8 mouse cellular contexts compared by ENCODE assay signal in the genomic region with DNA sequence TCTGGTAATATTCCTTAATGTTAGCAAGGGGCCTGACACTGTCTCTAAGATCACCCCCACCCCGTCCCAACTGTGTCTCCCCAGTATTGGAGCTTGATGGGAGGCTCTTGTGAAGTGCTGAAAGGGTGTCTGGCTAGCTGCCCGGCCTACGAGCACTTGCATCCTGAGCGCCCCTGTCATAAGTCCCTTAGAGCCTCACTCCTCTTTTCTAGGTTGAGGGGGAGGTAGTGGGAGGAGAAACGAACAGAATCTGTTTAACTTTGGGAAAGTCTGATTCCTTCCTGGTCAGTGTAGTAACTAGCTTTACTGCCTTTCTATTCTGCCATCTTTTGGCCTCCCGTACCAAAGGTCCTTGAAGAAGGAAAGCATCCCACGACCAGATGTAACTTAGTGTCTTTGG.
DNase-seq lines count a peak whose midpoint lies in the region; ATAC-seq and TF ChIP-seq lines count a peak whose summit lies in the region.

No protein-coding gene starts in this region.

- no peak overlapping the region for H3K27ac ChIP-seq in MEL (ENCODE audit: control insufficient read depth, low read depth, low read length)
- H3K27ac ChIP-seq in forebrain, embryonic 11.5 days (ENCODE audit: low read depth, low read length): no peak overlapping the region
- no peak overlapping the region; the same call in 1 of the 2 replicates for H3K27ac ChIP-seq in hindbrain, embryonic 12.5 days
- peak overlapping the region; percentile 90 for H3K27ac ChIP-seq in limb, embryonic 14.5 days (replicated peaks; ENCODE audit: low read depth, low read length)

- H3K79me2 ChIP-seq in MEL (ENCODE audit: control insufficient read depth, insufficient read depth, low read length, poor library complexity): no peaks in the 10 kb centered on the region; the same call in 1 of the 2 replicates

- H3K4me1 ChIP-seq in MEL (ENCODE audit: control insufficient read depth in 1 of 2, insufficient read depth in 2 of 2, low read length in 2 of 2): peaks cover 2 to 4% of the 10 kb centered on the region in 2 experiments; a peak in 2 of 4 replicates
- H3K4me1 ChIP-seq in forebrain, embryonic 11.5 days (replicated peaks; ENCODE audit: control insufficient read depth, insufficient read depth, low read length): peaks cover 5% of the 10 kb centered on the region; the same call in 1 of the 2 replicates
- peaks cover 8% of the 10 kb centered on the region for H3K4me1 ChIP-seq in hindbrain, embryonic 12.5 days
- H3K4me1 ChIP-seq in limb, embryonic 14.5 days (ENCODE audit: control insufficient read depth, insufficient read depth, low read length): peaks cover 13% of the 10 kb centered on the region

- no peak overlapping the region for H3K9ac ChIP-seq in MEL (ENCODE audit: control insufficient read depth, low read depth, low read length, poor library complexity, severe bottlenecking)
- H3K9ac ChIP-seq in forebrain, embryonic 11.5 days (ENCODE audit: low read length): no peak overlapping the region; the same call in 1 of the 2 replicates
- peak overlapping the region; percentile 61; the same call in 1 of the 2 replicates for H3K9ac ChIP-seq in hindbrain, embryonic 12.5 days
- H3K9ac ChIP-seq in limb, embryonic 14.5 days (ENCODE audit: low read depth, low read length, severe bottlenecking): peak overlapping the region; percentile 72

- no peak for TF ChIP-seq RAD21 in MEL (IDR thresholded peaks at IDR 0.05; ENCODE audit: low read depth, low read length)

- no peak for TF ChIP-seq EP300 in MEL (IDR thresholded peaks at IDR 0.05; ENCODE audit: low read depth in 1 of 2, low read length in 2 of 2)

- WGBS in forebrain, embryonic 11.5 days: 6% methylated on average over 7 of the region's 7 CpGs
- 11% methylated on average over 7 of the region's 7 CpGs for WGBS in hindbrain, embryonic 12.5 days
- 3% methylated on average over 7 of the region's 7 CpGs for WGBS in limb, embryonic 14.5 days

- no peak for TF ChIP-seq CTCF in MEL (IDR thresholded peaks at IDR 0.05 in 2 of 3, conservative IDR thresholded peaks at IDR 0.05 in 1 of 3; ENCODE audit: control insufficient read depth in 1 of 3, insufficient read depth in 1 of 3, low read depth in 2 of 3, low read length in 3 of 3, poor library complexity in 1 of 3, severe bottlenecking in 1 of 3)

- H3K9me3 ChIP-seq in MEL (replicated peaks; ENCODE audit: insufficient read depth, low read length): no peaks in the 10 kb centered on the region
- no peaks in the 10 kb centered on the region for H3K9me3 ChIP-seq in forebrain, embryonic 11.5 days (ENCODE audit: control insufficient read depth, low read length)
- H3K9me3 ChIP-seq in hindbrain, embryonic 12.5 days (replicated peaks): no peaks in the 10 kb centered on the region
- H3K9me3 ChIP-seq in limb, embryonic 14.5 days (ENCODE audit: control insufficient read depth, low read length): no peaks in the 10 kb centered on the region

- peaks cover 0 to 3% of the 10 kb centered on the region in 2 experiments; a peak in 1 of 4 replicates for H3K36me3 ChIP-seq in MEL (ENCODE audit: control insufficient read depth in 1 of 2, insufficient read depth in 2 of 2, low read length in 2 of 2)
- no peaks in the 10 kb centered on the region for H3K36me3 ChIP-seq in forebrain, embryonic 11.5 days (ENCODE audit: control insufficient read depth, insufficient read depth, low read length)
- no peaks in the 10 kb centered on the region for H3K36me3 ChIP-seq in hindbrain, embryonic 12.5 days
- H3K36me3 ChIP-seq in limb, embryonic 14.5 days (ENCODE audit: control insufficient read depth, insufficient read depth, low read length): no peaks in the 10 kb centered on the region

- peak overlapping the region; percentile 64; the same call in 1 of the 2 replicates for H3K4me2 ChIP-seq in forebrain, embryonic 11.5 days (ENCODE audit: low read depth, low read length, severe bottlenecking)
- peak overlapping the region; percentile 76 for H3K4me2 ChIP-seq in hindbrain, embryonic 12.5 days (replicated peaks)
- peak overlapping the region; percentile 82 for H3K4me2 ChIP-seq in limb, embryonic 14.5 days (replicated peaks; ENCODE audit: low read depth, low read length, severe bottlenecking)

- ATAC-seq in forebrain, embryonic 11.5 days (replicated peaks; ENCODE audit: low FRiP score): no peak
- no peak for ATAC-seq in hindbrain, embryonic 12.5 days (ENCODE audit: low FRiP score)
- ATAC-seq in limb, embryonic 14.5 days (ENCODE audit: low FRiP score, low read depth): no peak
- peak; percentile 29 for ATAC-seq in monocyte, adult 5-6 weeks (replicated peaks; ENCODE audit: insufficient number of reproducible peaks, low FRiP score, low TSS enrichment, poor library complexity, severe bottlenecking)
- ATAC-seq in erythroid progenitor cell, adult 5-6 weeks (replicated peaks; ENCODE audit: low FRiP score, poor library complexity, severe bottlenecking): no peak

- H3K4me3 ChIP-seq in MEL (ENCODE audit: control insufficient read depth in 1 of 2, insufficient read depth in 1 of 2, low read depth in 2 of 2, low read length in 2 of 2): no peak overlapping the region
- peak overlapping the region; percentile 40 for H3K4me3 ChIP-seq in forebrain, embryonic 11.5 days (ENCODE audit: low read depth, low read length)
- peak overlapping the region; percentile 61 for H3K4me3 ChIP-seq in hindbrain, embryonic 12.5 days
- H3K4me3 ChIP-seq in limb, embryonic 14.5 days (replicated peaks; ENCODE audit: low read length): peak overlapping the region; percentile 70

- H3K27me3 ChIP-seq in MEL (ENCODE audit: control insufficient read depth in 1 of 2, insufficient read depth in 2 of 2, low read length in 2 of 2): peaks cover 5 to 6% of the 10 kb centered on the region in 2 experiments; a peak in 1 of 4 replicates
- peaks cover 79% of the 10 kb centered on the region for H3K27me3 ChIP-seq in forebrain, embryonic 11.5 days (ENCODE audit: control insufficient read depth, insufficient read depth, low read length)
- H3K27me3 ChIP-seq in hindbrain, embryonic 12.5 days: peaks cover 79% of the 10 kb centered on the region
- H3K27me3 ChIP-seq in limb, embryonic 14.5 days (ENCODE audit: control insufficient read depth, insufficient read depth, low read length): no peaks in the 10 kb centered on the region

- peak; percentile 83 for DNase-seq in 3T3-L1 (ENCODE audit: low read depth, low spot score)
- peak; percentile 26 for DNase-seq in MEL (ENCODE audit: low read depth, low spot score)
- DNase-seq in forebrain, embryonic 11.5 days (ENCODE audit: low spot score): peak; percentile 59
- peak; percentile 64 for DNase-seq in limb, embryonic 14.5 days (ENCODE audit: low spot score)
- DNase-seq in embryo, embryonic 11 days: no peak

- no peak for TF ChIP-seq POLR2A in MEL (IDR thresholded peaks at IDR 0.05; ENCODE audit: control insufficient read depth in 1 of 2, insufficient read depth in 1 of 2, low read depth in 1 of 2, low read length in 2 of 2, poor library complexity in 1 of 2)
- TF ChIP-seq POLR2A in limb, embryonic 14.5 days (IDR thresholded peaks at IDR 0.05; ENCODE audit: borderline replicate concordance, extremely low read depth, insufficient read depth, insufficient read length): no peak

TF ChIP-seq in MEL, 35 proteins besides CTCF, POLR2A, EP300 and RAD21:
- TF ChIP-seq TAL1 (IDR thresholded peaks at IDR 0.05; ENCODE audit: low read length) (no peak), MXI1 (IDR thresholded peaks at IDR 0.05; ENCODE audit: low read depth, low read length) (no peak), SIN3A (IDR thresholded peaks at IDR 0.05; ENCODE audit: low read length) (no peak), BHLHE40 (IDR thresholded peaks at IDR 0.05; ENCODE audit: borderline replicate concordance, low read depth, low read length) (no peak), SMC3 (IDR thresholded peaks at IDR 0.05; ENCODE audit: low read depth, low read length) (no peak), TBP (IDR thresholded peaks at IDR 0.05; ENCODE audit: low read depth, low read length) (no peak), CHD1 (IDR thresholded peaks at IDR 0.05; ENCODE audit: low read depth, low read length) (no peak), MYC (IDR thresholded peaks at IDR 0.05; ENCODE audit: low read depth, low read length) (no peak), POLR2AphosphoS5 (IDR thresholded peaks at IDR 0.05; ENCODE audit: borderline replicate concordance, low read depth, low read length) (no peak), JUND (IDR thresholded peaks at IDR 0.05; ENCODE audit: low read depth, low read length) (no peak), CHD2 (IDR thresholded peaks at IDR 0.05; ENCODE audit: low read length) (no peak), NRF1 (IDR thresholded peaks at IDR 0.05; ENCODE audit: insufficient read depth, low read depth, low read length, poor library complexity, severe bottlenecking) (no peak), E2F4 (IDR thresholded peaks at IDR 0.05; ENCODE audit: borderline replicate concordance, low read depth, low read length) (no peak), ZNF384 (IDR thresholded peaks at IDR 0.05; ENCODE audit: low read depth, low read length) (no peak), MAX (IDR thresholded peaks at IDR 0.05; ENCODE audit: low read length) (no peak), TCF12 (IDR thresholded peaks at IDR 0.05; ENCODE audit: low read depth, low read length) (no peak), NELFE (IDR thresholded peaks at IDR 0.05; ENCODE audit: low read depth, low read length) (no peak), USF2 (IDR thresholded peaks at IDR 0.05; ENCODE audit: borderline replicate concordance in 1 of 2, insufficient read depth in 1 of 2, low read depth in 1 of 2, low read length in 2 of 2) (no peak), ZMIZ1 (IDR thresholded peaks at IDR 0.05; ENCODE audit: low read depth, low read length) (no peak), GATA1 (IDR thresholded peaks at IDR 0.05; ENCODE audit: low read depth, low read length) (no peak)

Comparison
In these comparisons a context has a peak if more than half of its experiments do, and no peak if none do; other contexts are left out.
1. H3K4me3 ChIP-seq: peak in forebrain, embryonic 11.5 days (single experiment), hindbrain, embryonic 12.5 days (single experiment) and limb, embryonic 14.5 days (single experiment); none in MEL (0 of 2).
2. H3K9ac ChIP-seq: peak in hindbrain, embryonic 12.5 days (single experiment) and limb, embryonic 14.5 days (single experiment); none in MEL (single experiment) and forebrain, embryonic 11.5 days (single experiment).
3. Peak in every context shown above with its lines, with median percentiles within 50 percentile points of each other: H3K4me2 ChIP-seq.